Mouse (Mus musculus) forebrain, postnatal 0 days (tissue): Measurements from ENCODE around the gene Tor4a. TPM values are rescaled to one million over a fixed set of nuclear protein-coding genes. Genes with fewer than 3 reads are reported as not detected.

Source experiments
- ATAC-seq: fragments of 200-750 bp; cut with Nextera tagmentation; 2 replicates; pipeline ENCODE4 v1.8.0; 2017; ENCODE audit warnings: mild to moderate bottlenecking, moderate library complexity
- DNase-seq: peaks from one replicate; pipeline ENCODE4 v3.0.0-alpha.2; 2015
- H3K27ac ChIP-seq: fragments of 300-500 bp; sonication (generic); 2 replicates; pipeline ENCODE4 v1.5.1; 2014; ENCODE audit warnings: low read depth, mild to moderate bottlenecking, antibody characterized with exemption, low read length, moderate library complexity, mixed read lengths
- H3K27me3 ChIP-seq: fragments of 300-500 bp; sonication (generic); 2 replicates; pipeline ENCODE4 v1.6.1; 2014; ENCODE audit warnings: mild to moderate bottlenecking, low read length, mixed read lengths; ENCODE audit not compliant: insufficient read depth
- H3K36me3 ChIP-seq: fragments of 300-500 bp; sonication (generic); 2 replicates; pipeline ENCODE4 v1.6.1; 2014; ENCODE audit warnings: mild to moderate bottlenecking, moderate library complexity; ENCODE audit not compliant: insufficient read depth
- H3K4me1 ChIP-seq: fragments of 300-500 bp; sonication (generic); 2 replicates; pipeline ENCODE4 v1.6.1; 2014; ENCODE audit warnings: antibody characterized with exemption; ENCODE audit not compliant: insufficient read depth
- H3K4me2 ChIP-seq: fragments of 300-500 bp; sonication (generic); 2 replicates; pipeline ENCODE4 v1.6.1; 2014; ENCODE audit warnings: low read depth, mild to moderate bottlenecking, moderate library complexity
- H3K4me3 ChIP-seq: fragments of 300-500 bp; sonication (generic); 2 replicates; pipeline ENCODE4 v1.5.1; 2014; ENCODE audit warnings: low read depth, low read length, mixed read lengths
- H3K9ac ChIP-seq: fragments of 300-500 bp; sonication (generic); 2 replicates; pipeline ENCODE4 v1.6.1; 2014; ENCODE audit warnings: mild to moderate bottlenecking
- H3K9me3 ChIP-seq: fragments of 300-500 bp; sonication (generic); 2 replicates; pipeline ENCODE4 v1.6.1; 2016; ENCODE audit warnings: low read length
- CTCF ChIP-seq: sonication (generic); IDR thresholded peaks from 2 replicates; pipeline ENCODE4 v1.5.1; 2016; ENCODE audit warnings: antibody characterized with exemption, control low read depth, low read depth
- WGBS: fragments of 180-500 bp; shearing (Covaris S2); extraction: QIAGEN DNeasy Blood & Tissue Kit; methylation state at CpG from one replicate; pipeline ENCODE4 v1.1.7; 2014; 5-methylcytosine and 5-hydroxymethylcytosine counted together
- polyA plus RNA-seq: library from polyadenylated mRNA; unstranded; fragments of >200 nt; fragmentation: Nextera tagmentation; extraction: Ambion mirVana; gene quantifications from 2 replicates; pipeline ENCODE4 v1.2.1, GENCODE M21; 2015
- total RNA-seq: library from RNA; depleted of rRNA; stranded (reverse); fragments of >200 nt; gene quantifications from 2 replicates; pipeline ENCODE4 v1.2.3, GENCODE M21; 2014; rRNA removed

The Tor4a gene
- total and polyA plus RNA-seq, 2 experiments from 2014 or later: 1.2 to 3.3 TPM

GRCm38 (mm10) chr2:25145346-25145745, 51.3 kb downstream of the Tor4a start:
- Histone ChIP-seq H3K4me1 (no peaks in the 10 kb centered on the region), H3K27me3 (no peaks in the 10 kb centered on the region), H3K4me2 (no peak overlapping the region), H3K27ac (no peak overlapping the region), H3K4me3 (no peak overlapping the region), H3K9ac (no peak overlapping the region), H3K9me3 (no peaks in the 10 kb centered on the region), H3K36me3 (no peaks in the 10 kb centered on the region)
- ATAC-seq: no peak
- DNase-seq: no peak
- 84% methylated on average over 6 of the region's 6 CpGs for WGBS
- TF ChIP-seq CTCF: no peak

Other genes starting within 250 kb of the Tor4a start
Only the 30 nearest of the 32 such genes appear.
- 79.4 and 123 TPM in 2 replicates for gene Mrpl41, start 221.8 kb downstream of the Tor4a start, total RNA-seq
- 174 and 203 TPM in 2 replicates for gene Mrpl41, start 221.8 kb downstream of the Tor4a start, polyA plus RNA-seq
- gene Pnpla7, start 220.9 kb downstream of the Tor4a start, total RNA-seq: 5.0 TPM in 2 replicates
- gene Pnpla7, start 220.9 kb downstream of the Tor4a start, polyA plus RNA-seq: 2.7 and 3.1 TPM in 2 replicates
- 285 and 329 TPM in 2 replicates for gene Nsmf, start 142.5 kb downstream of the Tor4a start, total RNA-seq
- gene Nsmf, start 142.5 kb downstream of the Tor4a start, polyA plus RNA-seq: 258 and 262 TPM in 2 replicates
- gene Entpd8, start 116.6 kb downstream of the Tor4a start, total RNA-seq: not detected in 2 replicates
- not detected in 2 replicates for gene Entpd8, start 116.6 kb downstream of the Tor4a start, polyA plus RNA-seq
- gene Noxa1, start 101.7 kb downstream of the Tor4a start, total RNA-seq: not detected in 2 replicates
- gene Noxa1, start 101.7 kb downstream of the Tor4a start, polyA plus RNA-seq: not detected in 2 replicates
- 38.2 and 40.0 TPM in 2 replicates for gene Nrarp, start 16.1 kb downstream of the Tor4a start, total RNA-seq
- gene Nrarp, start 16.1 kb downstream of the Tor4a start, polyA plus RNA-seq: 17.0 and 17.8 TPM in 2 replicates
- 94.6 and 115 TPM in 2 replicates for gene Nelfb, start 14.6 kb upstream of the Tor4a start, total RNA-seq
- 57.1 and 76.1 TPM in 2 replicates for gene Nelfb, start 14.6 kb upstream of the Tor4a start, polyA plus RNA-seq
- not detected in 2 replicates for gene Stpg3, start 17.8 kb upstream of the Tor4a start, total RNA-seq
- gene Stpg3, start 17.8 kb upstream of the Tor4a start, polyA plus RNA-seq: not detected in 2 replicates
- gene Fam166a, start 21.9 kb upstream of the Tor4a start, total RNA-seq: not detected in 2 replicates
- 0.94 TPM in 1 of 2 replicates, not detected in the other for gene Fam166a, start 21.9 kb upstream of the Tor4a start, polyA plus RNA-seq
- gene Tubb4b, start 27.8 kb upstream of the Tor4a start, total RNA-seq: 553 and 579 TPM in 2 replicates
- gene Tubb4b, start 27.8 kb upstream of the Tor4a start, polyA plus RNA-seq: 382 and 469 TPM in 2 replicates
- gene Slc34a3, start 37.5 kb upstream of the Tor4a start, total RNA-seq: not detected in 2 replicates
- not detected in 2 replicates for gene Slc34a3, start 37.5 kb upstream of the Tor4a start, polyA plus RNA-seq
- not detected in 2 replicates for gene Rnf224, start 39.9 kb upstream of the Tor4a start, total RNA-seq
- not detected in 2 replicates for gene Rnf224, start 39.9 kb upstream of the Tor4a start, polyA plus RNA-seq
- gene Rnf208, start 45.4 kb upstream of the Tor4a start, total RNA-seq: 77.6 and 84.1 TPM in 2 replicates
- 193 and 205 TPM in 2 replicates for gene Rnf208, start 45.4 kb upstream of the Tor4a start, polyA plus RNA-seq
- not detected in 2 replicates for gene Cysrt1, start 45.6 kb upstream of the Tor4a start, total RNA-seq
- gene Cysrt1, start 45.6 kb upstream of the Tor4a start, polyA plus RNA-seq: not detected in 2 replicates
- gene AL732309.1, start 50.0 kb upstream of the Tor4a start, total RNA-seq: 10.1 and 12.8 TPM in 2 replicates
- 3.0 and 3.1 TPM in 2 replicates for gene AL732309.1, start 50.0 kb upstream of the Tor4a start, polyA plus RNA-seq
- 29.2 and 42.5 TPM in 2 replicates for gene Tmem203, start 58.6 kb upstream of the Tor4a start, total RNA-seq
- 22.7 and 27.7 TPM in 2 replicates for gene Tmem203, start 58.6 kb upstream of the Tor4a start, polyA plus RNA-seq
- gene Tprn, start 65.7 kb upstream of the Tor4a start, total RNA-seq: 15.2 and 18.1 TPM in 2 replicates
- gene Tprn, start 65.7 kb upstream of the Tor4a start, polyA plus RNA-seq: 16.4 and 18.8 TPM in 2 replicates
- 108 and 127 TPM in 2 replicates for gene Ssna1, start 75.6 kb upstream of the Tor4a start, total RNA-seq
- gene Ssna1, start 75.6 kb upstream of the Tor4a start, polyA plus RNA-seq: 189 and 195 TPM in 2 replicates
- gene Anapc2, start 75.6 kb upstream of the Tor4a start, total RNA-seq: 30.2 and 37.9 TPM in 2 replicates
- gene Anapc2, start 75.6 kb upstream of the Tor4a start, polyA plus RNA-seq: 90.7 and 108 TPM in 2 replicates
- not detected in 2 replicates for gene Tmem210, start 91.3 kb upstream of the Tor4a start, total RNA-seq
- not detected in 2 replicates for gene Tmem210, start 91.3 kb upstream of the Tor4a start, polyA plus RNA-seq
- not detected in 2 replicates for gene Lrrc26, start 93.0 kb upstream of the Tor4a start, total RNA-seq
- 0.15 TPM in 1 of 2 replicates, not detected in the other for gene Lrrc26, start 93.0 kb upstream of the Tor4a start, polyA plus RNA-seq
- gene Grin1, start 122.3 kb upstream of the Tor4a start, total RNA-seq: 77.3 and 88.5 TPM in 2 replicates
- gene Grin1, start 122.3 kb upstream of the Tor4a start, polyA plus RNA-seq: 46.9 and 58.2 TPM in 2 replicates
- 54.0 and 66.1 TPM in 2 replicates for gene Man1b1, start 135.5 kb upstream of the Tor4a start, total RNA-seq
- 35.5 and 43.8 TPM in 2 replicates for gene Man1b1, start 135.5 kb upstream of the Tor4a start, polyA plus RNA-seq
- 17.4 and 21.7 TPM in 2 replicates for gene Dpp7, start 159.5 kb upstream of the Tor4a start, total RNA-seq
- 15.3 and 19.8 TPM in 2 replicates for gene Dpp7, start 159.5 kb upstream of the Tor4a start, polyA plus RNA-seq
- 4.1 and 5.2 TPM in 2 replicates for gene Uap1l1, start 168.8 kb upstream of the Tor4a start, total RNA-seq
- 10.4 and 11.9 TPM in 2 replicates for gene Uap1l1, start 168.8 kb upstream of the Tor4a start, polyA plus RNA-seq
- gene Sapcd2, start 175.4 kb upstream of the Tor4a start, total RNA-seq: 13.2 and 13.9 TPM in 2 replicates
- 9.5 and 12.7 TPM in 2 replicates for gene Sapcd2, start 175.4 kb upstream of the Tor4a start, polyA plus RNA-seq
- gene Entpd2, start 199.0 kb upstream of the Tor4a start, total RNA-seq: 8.2 and 13.5 TPM in 2 replicates
- 14.2 and 18.2 TPM in 2 replicates for gene Entpd2, start 199.0 kb upstream of the Tor4a start, polyA plus RNA-seq
- gene Npdc1, start 202.5 kb upstream of the Tor4a start, total RNA-seq: 179 and 188 TPM in 2 replicates
- 413 and 442 TPM in 2 replicates for gene Npdc1, start 202.5 kb upstream of the Tor4a start, polyA plus RNA-seq
- 1.3 TPM in 1 of 2 replicates, not detected in the other for gene Fut7, start 226.4 kb upstream of the Tor4a start, total RNA-seq
- 0.17 and 0.23 TPM in 2 replicates for gene Fut7, start 226.4 kb upstream of the Tor4a start, polyA plus RNA-seq
- 51.5 and 67.4 TPM in 2 replicates for gene Abca2, start 231.8 kb upstream of the Tor4a start, total RNA-seq
- 8.8 and 10.5 TPM in 2 replicates for gene Abca2, start 231.8 kb upstream of the Tor4a start, polyA plus RNA-seq